Mouse (Mus musculus) liver, adult 2 months (tissue): ENCODE data around the gene Phf7. TPM values are rescaled to one million over a fixed set of nuclear protein-coding genes. Genes with fewer than 3 reads are reported as not detected.
A peak's percentile ranks its signal among the peaks of the same experiment; 100 is the strongest.

Experiments
- DNase-seq: peaks from one replicate; pipeline ENCODE4 v3.0.0-alpha.2; 2011; ENCODE audit warnings: low read depth, low spot score; ENCODE audit errors: extremely low read depth
- H3K27ac ChIP-seq: fragments of 200-500 bp; replicated peaks from 2 replicates; pipeline ENCODE4 v1.5.1; 2012; ENCODE audit warnings: low read depth, mild to moderate bottlenecking, control low read depth, inconsistent platforms, low read length; ENCODE audit not compliant: insufficient read depth
- H3K27me3 ChIP-seq: fragments of 200-500 bp; 2 replicates; pipeline ENCODE4 v1.6.1; 2012; ENCODE audit warnings: mild to moderate bottlenecking, moderate library complexity, low read length, inconsistent platforms; ENCODE audit not compliant: control insufficient read depth, insufficient read depth
- H3K36me3 ChIP-seq: fragments of 200-500 bp; 2 replicates; pipeline ENCODE4 v1.6.1; 2012; ENCODE audit warnings: low read length, inconsistent platforms; ENCODE audit not compliant: control insufficient read depth, insufficient read depth
- H3K4me1 ChIP-seq: fragments of 200-500 bp; 2 replicates; pipeline ENCODE4 v1.6.1; 2011; ENCODE audit warnings: low read length; ENCODE audit not compliant: control insufficient read depth, insufficient read depth
- H3K4me3 ChIP-seq: fragments of 200-500 bp; 2 replicates; pipeline ENCODE4 v1.5.1; 2011; ENCODE audit warnings: low read depth, mild to moderate bottlenecking, control low read depth, low read length, moderate library complexity; ENCODE audit not compliant: insufficient read depth
- H3K79me2 ChIP-seq: fragments of 200-500 bp; 2 replicates; pipeline ENCODE4 v1.6.1; 2012; ENCODE audit warnings: inconsistent platforms, mild to moderate bottlenecking, low read length, moderate library complexity; ENCODE audit not compliant: control insufficient read depth, insufficient read depth
- H3K9ac ChIP-seq: fragments of 200-500 bp; 2 replicates; pipeline ENCODE4 v1.6.1; 2012; ENCODE audit warnings: low read depth, mild to moderate bottlenecking, control low read depth, inconsistent platforms, low read length
- CTCF ChIP-seq: fragments of 200-500 bp; IDR thresholded peaks from 2 replicates; pipeline ENCODE4 v1.5.1; 2011; ENCODE audit warnings: low read depth, low read length, control low read depth
- POLR2A ChIP-seq: fragments of 200-500 bp; IDR thresholded peaks from 2 replicates; pipeline ENCODE4 v1.6.1; 2011; ENCODE audit warnings: low read length, control low read depth; ENCODE audit not compliant: insufficient read depth; ENCODE audit errors: extremely low read depth
- WGBS: fragments of 180-500 bp; shearing (Covaris S2); methylation state at CpG from one replicate; pipeline ENCODE4 v1.1.7; 2018; 5-methylcytosine and 5-hydroxymethylcytosine counted together
- polyA plus RNA-seq: library from polyadenylated mRNA; depleted of rRNA; stranded (reverse); fragments of >200 nt; gene quantifications from 2 replicates; pipeline ENCODE4 v1.2.3, GENCODE M21; 2012
- total RNA-seq: library from RNA; depleted of rRNA; stranded (reverse); fragments of >200 nt; gene quantifications from 2 replicates; pipeline ENCODE4 v1.2.3, GENCODE M21; 2014

Phf7 gene
- total and polyA plus RNA-seq, 2 experiments = 4.4 to 6.9 TPM

DNA sequence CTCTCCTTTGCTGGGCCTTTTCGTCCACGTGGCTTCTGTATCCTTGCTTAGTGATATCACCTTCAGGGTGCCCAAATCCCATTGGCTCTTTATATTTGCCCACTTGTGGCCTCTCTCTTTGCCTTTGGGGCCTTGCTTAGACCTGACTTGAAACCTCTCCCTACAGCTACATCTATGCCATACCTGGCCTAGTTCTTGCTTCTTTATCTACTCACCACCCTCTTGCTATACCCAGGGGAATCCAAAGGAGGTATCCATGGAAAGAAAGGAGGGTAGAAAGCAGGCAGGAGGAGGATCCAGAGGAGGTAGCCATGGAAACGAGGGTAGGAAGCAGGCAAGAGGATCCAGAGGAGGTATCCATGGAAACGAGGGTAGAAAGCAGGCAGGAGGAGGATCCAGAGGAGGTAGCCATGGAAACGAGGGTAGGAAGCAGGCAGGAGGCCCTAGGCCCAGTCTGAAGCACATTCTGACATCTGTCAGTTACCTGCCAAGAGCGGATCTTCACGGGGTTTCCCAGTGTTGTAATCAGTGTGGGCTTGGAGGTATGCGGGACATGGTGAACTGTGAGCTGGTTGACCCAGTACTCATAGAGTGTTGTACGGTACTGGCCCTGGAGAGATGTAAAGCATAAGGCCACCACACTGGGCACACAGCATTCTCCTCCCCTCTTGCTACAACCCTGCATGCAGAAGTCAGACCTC lies 17.3 kb upstream of the Phf7 start:
- no peak overlapping the region for H3K27ac ChIP-seq
- DNase-seq = no peak
- WGBS = 74% methylated on average over 9 of the region's 9 CpGs
- no peak overlapping the region for H3K4me3 ChIP-seq
- H3K36me3 ChIP-seq = no peaks in the 10 kb centered on the region
- H3K79me2 ChIP-seq = no peaks in the 10 kb centered on the region
- H3K27me3 ChIP-seq = no peaks in the 10 kb centered on the region
- TF ChIP-seq CTCF (no peak), POLR2A (no peak)
- H3K9ac ChIP-seq = no peak overlapping the region
- H3K4me1 ChIP-seq = no peaks in the 10 kb centered on the region

DNA sequence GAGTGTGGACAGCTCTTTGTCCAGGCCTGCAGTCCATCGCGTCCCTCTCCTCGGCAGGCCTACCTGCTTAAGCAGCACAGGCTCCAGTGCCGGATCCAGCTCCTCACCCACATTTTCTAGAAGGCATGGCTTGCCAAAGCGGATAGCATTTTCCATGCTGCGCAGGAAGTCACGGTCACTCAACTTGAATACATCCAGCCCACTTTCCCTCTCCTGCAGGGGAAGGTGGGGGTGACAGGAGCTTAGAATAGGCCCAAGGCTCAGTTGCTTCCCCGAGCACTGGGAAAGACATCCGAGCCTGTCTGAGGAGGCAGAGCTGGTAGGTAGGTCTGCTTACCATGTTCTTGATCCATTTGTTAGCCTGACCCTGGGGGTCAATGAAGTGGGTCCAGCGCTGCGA lies 16.5 kb upstream of the Phf7 start:
- 90% methylated on average over 11 of the region's 11 CpGs for WGBS
- no peaks in the 10 kb centered on the region for H3K27me3 ChIP-seq

DNA sequence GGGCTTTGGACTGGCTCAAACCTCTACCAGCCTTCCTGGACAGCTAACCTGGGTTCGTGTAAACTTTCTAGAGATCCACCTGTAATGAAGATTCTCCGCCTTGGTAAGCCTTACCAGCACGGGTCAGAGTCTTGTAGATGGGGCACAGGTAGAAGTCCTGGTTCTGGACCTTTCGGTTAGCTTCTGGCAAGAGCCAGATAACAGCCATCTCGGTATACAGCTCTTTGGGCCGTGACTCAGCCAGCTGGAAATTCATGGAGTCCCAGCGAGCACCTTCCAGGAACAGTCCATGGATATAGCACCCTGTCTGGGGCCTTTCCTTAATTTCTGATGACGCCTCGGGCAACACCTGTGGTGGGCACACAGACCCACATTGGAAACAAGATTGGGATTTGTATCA lies 9.8 kb upstream of the Phf7 start:
- no peaks in the 10 kb centered on the region for H3K27me3 ChIP-seq
- no peak overlapping the region for H3K27ac ChIP-seq
- H3K4me1 ChIP-seq = no peaks in the 10 kb centered on the region
- no peak overlapping the region for H3K9ac ChIP-seq
- no peaks in the 10 kb centered on the region for H3K79me2 ChIP-seq
- TF ChIP-seq CTCF (no peak), POLR2A (no peak)
- no peak for DNase-seq
- no peak overlapping the region for H3K4me3 ChIP-seq
- WGBS = 94% methylated on average over 9 of the region's 9 CpGs
- peaks cover 20% of the 10 kb centered on the region for H3K36me3 ChIP-seq

More for the DNA sequence above, 16.5 kb upstream of the Phf7 start:
- Histone ChIP-seq H3K4me1 (no peaks in the 10 kb centered on the region), H3K36me3 (no peaks in the 10 kb centered on the region), H3K27ac (no peak overlapping the region), H3K9ac (no peak overlapping the region), H3K4me3 (no peak overlapping the region), H3K79me2 (no peaks in the 10 kb centered on the region)
- DNase-seq = no peak
- TF ChIP-seq CTCF (no peak), POLR2A (no peak)

DNA sequence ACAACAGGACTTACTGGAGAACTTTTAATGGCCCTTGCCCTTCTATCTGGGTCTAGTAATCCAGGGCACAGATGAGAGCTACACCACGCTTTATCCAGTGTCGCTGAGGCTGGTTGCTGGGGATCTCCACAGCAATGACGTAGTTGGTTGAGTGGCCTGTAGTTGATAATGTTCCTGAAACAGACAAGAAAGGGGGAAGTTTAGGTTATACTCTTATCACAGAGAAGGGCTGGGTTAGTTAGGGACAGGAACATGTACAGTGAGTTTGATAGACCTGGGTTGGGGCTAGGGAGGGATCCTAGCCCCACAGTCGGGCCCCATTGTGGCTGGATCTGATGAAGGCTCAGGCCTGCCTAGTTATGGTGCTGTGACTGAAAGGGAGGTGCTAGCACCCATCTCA lies 9.3 kb upstream of the Phf7 start:
- WGBS = 96% methylated on average over 4 of the region's 4 CpGs
- TF ChIP-seq POLR2A = no peak
- Histone ChIP-seq H3K4me1 (no peaks in the 10 kb centered on the region), H3K4me3 (no peak overlapping the region), H3K27me3 (no peaks in the 10 kb centered on the region), H3K27ac (no peak overlapping the region), H3K36me3 (peaks cover 21% of the 10 kb centered on the region), H3K9ac (no peak overlapping the region), H3K79me2 (no peaks in the 10 kb centered on the region)
- no peak for DNase-seq

DNA sequence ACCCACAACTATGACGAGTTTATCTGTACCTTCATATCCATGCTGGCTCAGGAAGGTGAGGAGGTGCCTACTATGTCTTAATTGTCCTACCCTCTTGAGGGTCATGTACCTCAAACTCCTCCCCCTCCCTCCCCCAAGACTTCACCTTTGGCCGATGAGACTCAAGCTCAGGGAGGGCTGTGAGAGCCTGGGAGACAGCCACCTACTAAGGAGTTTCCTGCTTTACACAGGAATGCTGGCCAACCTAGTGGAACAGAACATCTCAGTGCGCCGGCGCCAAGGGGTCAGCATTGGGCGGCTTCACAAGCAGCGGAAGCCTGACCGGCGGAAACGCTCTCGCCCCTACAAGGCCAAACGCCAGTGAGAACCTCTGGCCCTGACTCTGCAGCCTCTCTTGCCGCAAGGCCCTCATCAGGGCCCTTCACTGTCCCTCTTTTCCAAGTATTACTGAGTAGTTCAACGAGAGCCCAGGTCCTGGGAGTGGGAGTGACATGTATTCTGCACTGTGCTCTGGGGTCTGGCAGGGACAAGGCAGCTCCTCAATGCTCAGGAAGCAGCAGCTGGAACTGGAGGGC lies 7.4 kb upstream of the Phf7 start:
- peaks cover 33% of the 10 kb centered on the region for H3K36me3 ChIP-seq
- WGBS = 93% methylated on average over 14 of the region's 14 CpGs
- no peak for DNase-seq
- H3K27me3 ChIP-seq = no peaks in the 10 kb centered on the region
- H3K9ac ChIP-seq = no peak overlapping the region
- H3K27ac ChIP-seq = no peak overlapping the region
- no peaks in the 10 kb centered on the region for H3K4me1 ChIP-seq
- no peak overlapping the region for H3K4me3 ChIP-seq
- TF ChIP-seq POLR2A = no peak
- TF ChIP-seq CTCF = no peak
- no peaks in the 10 kb centered on the region for H3K79me2 ChIP-seq

DNA sequence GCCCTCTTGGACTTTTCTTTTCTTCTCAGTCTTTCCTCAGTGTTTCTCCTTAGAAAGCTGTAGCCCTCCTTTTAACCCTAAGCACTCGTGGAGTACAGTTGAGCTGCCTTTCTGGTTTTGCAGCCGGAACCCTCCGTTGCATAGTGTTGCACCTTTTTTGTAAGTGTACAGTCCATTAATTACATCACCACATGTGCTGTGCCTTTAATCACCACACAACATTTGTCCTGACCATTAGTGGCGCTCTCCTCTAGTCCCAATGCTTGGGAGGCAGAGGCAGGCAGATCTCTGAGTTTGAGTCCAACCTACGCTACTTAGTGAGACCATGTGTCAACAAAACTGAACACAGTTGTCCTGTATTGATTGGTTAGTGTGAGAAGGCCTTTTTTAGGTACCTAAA lies 974 bp upstream of the Phf7 start:
- no peak for DNase-seq
- peak overlapping the region; percentile 78; the same call in 1 of the 2 replicates for H3K4me3 ChIP-seq
- peaks cover 3% of the 10 kb centered on the region; the same call in 1 of the 2 replicates for H3K4me1 ChIP-seq
- no peak overlapping the region for H3K9ac ChIP-seq
- no peaks in the 10 kb centered on the region for H3K27me3 ChIP-seq
- WGBS = 74% methylated on average over 5 of the region's 5 CpGs
- H3K27ac ChIP-seq = no peak overlapping the region
- H3K36me3 ChIP-seq = peaks cover 26% of the 10 kb centered on the region
- peaks cover 5% of the 10 kb centered on the region; the same call in 1 of the 2 replicates for H3K79me2 ChIP-seq
- TF ChIP-seq POLR2A (no peak), CTCF (no peak)
